Mouse (Mus musculus): ENCODE results near the gene Klhdc7a.
"Not testable (repeated sequence)": the region's sequence is repeated elsewhere in the genome, so short reads cannot be mapped to it uniquely, and the experiment has no call there.

Gene Klhdc7a

DNA sequence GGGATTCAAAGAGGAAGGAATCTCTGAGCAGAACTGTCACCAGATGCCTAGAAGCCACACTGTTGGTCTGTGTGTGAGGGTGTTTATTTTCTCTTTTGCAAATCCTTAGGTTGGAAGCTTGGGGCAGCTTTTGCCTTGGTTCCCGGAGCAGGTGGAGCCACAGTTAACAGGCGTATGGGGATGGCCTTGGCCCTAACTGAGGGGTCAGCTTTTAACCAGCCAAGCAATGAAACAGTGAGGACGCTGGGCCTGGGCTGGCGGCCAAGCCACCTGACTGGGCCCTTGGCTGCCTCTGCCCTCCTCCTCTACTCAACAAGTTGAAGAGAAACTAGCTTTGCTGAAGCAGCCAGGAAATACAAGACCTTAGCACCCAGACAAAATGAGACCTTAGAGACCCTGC, at the start of gene Klhdc7a:
Gene Klhdc7a (minus strand): TSS at position 105 of the 400 bp plus-strand sequence.
- DNase-seq = no peak

- no peak for DNase-seq
Measured at GRCm38 (mm10) chr4:140015916-140016315, 48.1 kb upstream of the Klhdc7a start.

DNA sequence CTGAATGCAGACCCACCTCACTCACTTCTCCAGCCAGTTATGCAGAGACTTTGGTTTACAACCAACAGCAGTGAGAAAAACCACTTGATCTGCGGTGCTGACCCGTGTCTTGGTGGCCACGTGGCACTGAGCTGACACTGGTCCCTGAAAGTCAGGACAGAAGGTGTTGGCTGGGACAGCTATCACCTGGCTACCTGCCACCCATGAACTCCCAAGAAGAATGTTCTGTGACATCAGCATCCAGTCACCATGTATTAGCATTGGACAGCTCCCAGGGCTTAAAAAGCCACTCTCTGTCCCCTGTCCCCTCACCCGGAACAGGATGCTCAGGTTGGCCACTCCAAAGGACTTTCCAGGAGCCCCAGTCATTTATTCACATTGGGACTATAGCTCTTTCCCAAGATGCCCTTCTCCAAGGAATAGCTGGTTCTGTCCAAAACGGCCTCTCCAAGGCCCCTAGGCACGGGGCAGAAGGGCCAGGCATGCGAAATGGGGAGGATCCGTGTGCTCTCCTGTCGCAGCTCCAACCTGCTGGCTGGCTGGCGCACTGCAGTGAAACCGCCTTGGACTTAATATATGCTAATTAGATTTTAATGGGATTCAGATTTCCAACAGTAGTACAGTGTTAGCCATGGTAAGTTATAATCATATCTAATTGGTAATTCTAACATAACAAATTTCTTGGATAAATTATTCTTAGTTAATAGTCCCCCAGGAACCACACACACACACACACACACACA, 43.1 kb upstream of the Klhdc7a start:
- DNase-seq = no peak

DNA sequence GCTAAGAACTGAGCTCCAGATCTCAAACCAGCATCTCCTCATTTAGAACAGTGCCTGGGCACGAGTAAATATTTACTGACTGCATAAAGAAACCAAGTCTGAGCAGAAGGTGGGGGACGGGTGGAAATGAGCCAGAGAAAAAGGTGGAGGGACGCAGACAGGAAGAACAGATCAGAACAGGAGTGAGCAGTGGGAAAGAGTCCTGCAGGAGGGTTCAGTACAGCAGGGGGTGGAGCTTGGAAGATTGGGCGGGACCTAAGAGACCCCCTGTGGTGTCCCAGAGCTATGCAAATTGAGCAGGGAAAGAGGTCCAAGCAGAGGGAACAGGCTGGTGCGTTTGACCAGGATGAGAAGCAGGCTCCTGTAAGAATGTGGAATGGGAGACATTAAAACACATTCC, 37.1 kb upstream of the Klhdc7a start:
- DNase-seq = no peak

DNA sequence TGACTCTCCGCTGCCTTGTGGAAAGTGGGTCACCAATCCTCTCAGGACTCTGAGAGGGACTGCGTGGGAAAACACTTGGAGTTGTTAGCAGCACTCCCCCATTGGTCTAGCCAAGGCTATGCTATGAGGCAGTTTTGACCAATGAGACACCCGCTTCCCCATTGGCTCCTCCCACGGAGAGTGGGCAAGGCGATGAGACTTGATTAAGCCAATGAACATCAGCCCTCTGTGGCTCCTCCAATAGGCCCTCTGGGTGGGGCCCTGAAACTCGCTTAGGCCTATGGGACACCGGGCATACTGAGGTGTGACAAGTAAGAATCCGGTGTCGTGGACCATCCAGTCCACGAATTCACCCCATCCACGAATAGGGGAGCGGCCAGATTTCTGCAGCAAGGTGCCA, 36.3 kb upstream of the Klhdc7a start:
- DNase-seq = no peak

GRCm38 (mm10) chr4:140002069-140002468, 34.2 kb upstream of the Klhdc7a start:
- no peak for DNase-seq

GRCm38 (mm10) chr4:140000911-140001310, 33.1 kb upstream of the Klhdc7a start:
- no peak for DNase-seq

- DNase-seq = no peak
Measured at GRCm38 (mm10) chr4:139999033-139999432, 31.2 kb upstream of the Klhdc7a start.

DNA sequence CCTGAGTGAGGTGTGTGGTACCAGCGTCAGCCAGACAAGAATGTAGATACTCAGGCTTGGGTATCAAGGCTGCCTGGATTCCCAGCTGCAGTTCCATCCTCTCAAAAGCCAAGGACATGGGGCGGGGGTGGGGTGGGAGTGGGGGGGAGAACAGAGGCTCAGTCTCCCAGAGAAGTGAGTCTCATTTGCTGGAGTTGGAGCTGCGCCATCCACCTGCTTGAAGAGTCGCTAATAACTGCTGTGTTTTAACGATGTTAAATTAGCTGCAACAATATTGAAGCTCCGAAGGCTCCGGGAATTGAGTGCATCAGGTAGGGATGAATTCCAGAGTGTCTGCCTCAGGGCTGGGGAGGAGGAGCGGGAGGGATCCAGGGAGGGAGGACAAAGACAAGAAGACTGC, 27.8 kb upstream of the Klhdc7a start:
- no peak for DNase-seq

DNA sequence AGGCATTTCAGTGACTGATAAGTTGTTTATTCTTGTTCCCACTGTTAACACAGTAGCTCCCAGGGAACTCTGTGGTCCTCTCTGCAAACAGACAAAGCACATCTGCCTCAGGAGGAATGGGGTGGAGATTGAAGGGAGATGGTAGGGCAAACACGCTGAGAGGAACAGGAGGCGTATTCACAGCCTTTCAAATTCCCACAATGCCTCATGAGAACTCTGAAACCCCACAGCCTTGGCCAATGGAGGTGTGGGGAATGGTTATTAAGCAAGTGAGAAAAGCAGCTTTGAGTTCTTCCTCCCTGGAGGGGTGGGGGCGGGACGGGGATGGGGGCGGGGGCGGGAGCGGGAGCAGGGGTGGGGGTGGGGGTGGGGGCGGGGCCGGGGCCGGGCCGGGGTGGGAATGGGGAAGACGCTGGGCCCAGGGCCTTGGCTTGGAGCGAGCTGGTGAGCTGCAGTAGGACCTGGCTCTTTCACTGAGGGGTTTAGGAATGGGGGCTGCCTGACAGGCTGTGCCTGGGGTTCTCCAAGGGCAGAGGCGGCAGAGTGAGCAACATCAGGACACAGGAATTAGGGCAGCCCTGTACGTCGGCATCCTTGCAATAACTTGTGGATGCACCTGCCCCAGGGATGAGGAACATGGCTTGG, 25.4 kb upstream of the Klhdc7a start:
- DNase-seq = no peak

GRCm38 (mm10) chr4:139986913-139987312, 19.1 kb upstream of the Klhdc7a start:
- no peak for DNase-seq

DNA sequence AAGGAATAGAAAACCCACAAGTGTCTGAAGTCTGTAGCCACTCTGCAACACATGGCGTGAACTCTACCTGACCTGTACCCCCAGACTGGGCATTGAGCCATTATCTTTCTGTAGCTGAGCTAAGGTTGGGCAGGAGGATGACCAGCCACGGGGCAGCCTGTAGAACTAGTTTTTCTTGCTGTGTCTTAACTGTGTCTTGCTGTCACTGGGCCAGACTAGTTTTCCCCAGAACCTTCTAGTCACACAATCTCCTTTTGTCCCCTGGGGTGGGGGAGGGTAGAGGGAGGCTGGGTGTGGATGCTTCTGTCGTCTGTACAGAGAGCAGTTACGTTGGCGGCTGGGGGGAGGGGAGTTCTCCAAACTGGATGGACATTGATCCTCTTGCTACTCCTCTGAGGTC, 10.9 kb upstream of the Klhdc7a start:
- no peak for DNase-seq

DNA sequence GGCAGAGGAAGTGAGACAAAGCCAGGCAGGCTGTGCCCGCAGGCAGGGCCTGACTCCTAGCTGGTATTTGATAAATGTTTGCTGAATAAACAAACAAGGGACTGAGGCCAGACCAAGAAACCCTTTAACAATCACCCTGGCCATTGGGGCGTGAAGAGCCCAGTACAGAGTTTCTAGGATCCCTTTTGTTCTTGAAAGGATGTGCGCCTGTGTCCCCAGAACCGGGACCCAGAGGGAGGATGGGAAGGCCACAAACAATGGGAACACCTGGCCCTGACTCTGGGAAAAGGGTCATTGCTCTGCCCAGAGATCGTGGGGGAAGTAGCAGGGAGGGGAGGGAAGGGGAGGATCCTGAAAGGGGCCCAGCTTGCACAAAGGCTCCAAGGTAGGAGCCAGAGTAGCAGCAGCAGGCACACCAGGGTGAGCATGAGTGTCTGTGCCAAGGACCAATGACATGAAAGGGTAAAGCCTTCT, 9.5 kb upstream of the Klhdc7a start:
- no peak for DNase-seq

GRCm38 (mm10) chr4:139974506-139974905, 6.7 kb upstream of the Klhdc7a start:
- no peak for DNase-seq

DNA sequence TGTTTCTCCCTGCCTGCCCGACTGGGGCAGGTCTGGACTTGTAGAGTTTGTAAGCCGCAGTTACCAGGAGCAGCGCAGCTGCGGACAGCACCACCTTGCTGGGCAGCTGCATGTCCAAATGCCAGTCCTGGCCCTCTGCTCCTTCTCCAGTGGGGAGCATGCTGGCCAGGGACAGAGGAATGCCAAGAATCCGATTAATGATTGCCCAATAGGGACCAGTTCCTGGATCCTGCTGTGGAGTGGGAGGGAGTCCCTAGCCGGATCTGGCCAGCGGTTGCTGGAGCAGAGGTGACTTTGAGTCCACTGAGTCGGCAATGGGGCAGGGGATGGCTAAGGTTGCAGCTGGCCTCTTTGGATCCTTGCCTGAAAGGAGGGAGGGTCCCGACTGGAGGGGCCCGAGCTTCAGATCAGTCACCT, 343 bp downstream of the Klhdc7a start:
- DNase-seq = no peak

DNA sequence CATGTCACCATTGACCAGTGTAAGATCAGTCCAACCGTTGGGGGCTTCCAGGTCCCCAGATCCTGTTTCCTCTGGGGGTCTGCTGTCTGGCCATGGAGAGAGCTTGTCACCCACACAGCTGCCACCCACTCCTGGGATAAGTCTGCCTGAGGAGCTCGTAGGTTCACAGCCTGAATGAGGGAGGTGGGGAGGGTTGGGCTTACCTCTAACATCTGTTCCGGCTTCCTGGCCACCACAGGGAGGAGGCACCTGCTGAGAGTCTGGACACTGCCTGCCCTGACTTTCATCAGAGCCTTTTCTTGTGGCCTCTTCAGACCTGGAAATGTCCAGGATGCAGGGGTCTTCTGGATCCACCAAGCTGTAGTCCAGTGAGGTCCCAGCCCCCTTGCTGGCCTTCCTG, 845 bp downstream of the Klhdc7a start:
- no peak for DNase-seq

DNA sequence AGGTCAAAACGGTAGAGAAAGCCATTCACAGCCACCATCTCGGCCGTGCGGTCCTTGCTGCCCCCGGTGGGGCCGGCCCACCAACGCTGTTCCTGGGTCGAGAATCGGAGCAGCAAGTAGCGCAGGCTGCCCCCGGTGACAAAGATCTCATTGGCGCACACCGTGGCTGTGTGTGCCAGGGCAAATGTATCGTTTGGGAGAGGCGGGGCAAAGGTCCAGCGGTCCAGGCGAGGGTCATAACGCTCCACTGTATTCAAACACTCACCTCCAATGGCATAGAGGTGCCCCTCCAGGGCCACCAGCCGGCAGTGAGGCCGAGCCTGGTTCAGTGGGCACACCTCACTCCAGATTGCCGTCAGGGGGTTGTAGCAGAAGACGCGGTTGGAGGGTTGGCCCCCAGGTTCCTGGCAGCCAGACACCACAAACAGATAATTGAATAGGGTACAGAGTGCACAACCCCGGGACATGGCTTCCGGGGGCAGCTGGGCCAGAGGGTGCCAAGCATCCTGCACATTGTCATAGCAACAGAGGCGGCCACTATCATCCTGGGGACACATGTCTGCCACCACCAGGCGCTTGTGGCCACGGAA, 2.1 kb downstream of the Klhdc7a start:
- DNase-seq = no peak

DNA sequence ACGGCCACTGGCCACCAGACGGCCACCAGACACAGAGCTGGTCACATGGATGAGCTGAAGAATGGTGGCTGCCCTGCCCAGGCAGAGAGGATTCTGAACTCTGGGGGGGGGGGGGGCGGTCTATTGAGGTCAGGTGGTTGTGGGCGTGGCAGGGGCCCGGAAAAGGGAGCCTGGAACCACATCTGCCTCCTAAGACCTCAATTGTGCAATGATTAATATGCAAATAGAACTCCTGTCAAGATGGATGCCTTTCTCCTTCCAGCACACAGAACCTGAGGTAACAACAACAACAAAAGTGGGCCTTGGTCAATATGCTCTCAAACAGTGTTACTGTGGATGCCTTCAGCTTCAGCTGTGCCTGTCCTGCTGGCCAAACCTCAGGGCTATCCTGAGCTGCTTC, 3.4 kb downstream of the Klhdc7a start:
- no peak for DNase-seq

- no peak for DNase-seq
Measured at GRCm38 (mm10) chr4:139963911-139964310, 3.9 kb downstream of the Klhdc7a start.

- DNase-seq = no peak
Measured at GRCm38 (mm10) chr4:139963059-139963458, 4.8 kb downstream of the Klhdc7a start.

DNA sequence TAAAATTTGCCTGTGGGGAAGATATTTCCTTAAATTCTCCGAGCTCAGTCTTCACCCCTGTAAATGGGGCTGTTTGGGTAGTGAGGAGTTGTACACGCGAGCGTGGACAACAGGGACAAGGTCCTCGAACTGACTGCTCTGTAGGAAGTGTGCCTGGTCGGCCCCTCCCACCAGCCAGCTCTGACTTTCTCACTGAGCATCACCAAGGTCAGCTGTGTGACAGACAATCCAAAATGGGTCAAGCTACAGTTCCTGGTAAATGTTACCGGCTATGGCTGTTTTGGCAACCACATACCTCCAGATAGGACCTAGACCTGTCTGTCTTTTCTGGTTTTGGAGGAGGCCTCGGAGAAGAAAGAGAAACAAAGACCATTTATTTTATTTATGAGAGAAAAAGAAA, 6.0 kb downstream of the Klhdc7a start:
- no peak for DNase-seq

DNA sequence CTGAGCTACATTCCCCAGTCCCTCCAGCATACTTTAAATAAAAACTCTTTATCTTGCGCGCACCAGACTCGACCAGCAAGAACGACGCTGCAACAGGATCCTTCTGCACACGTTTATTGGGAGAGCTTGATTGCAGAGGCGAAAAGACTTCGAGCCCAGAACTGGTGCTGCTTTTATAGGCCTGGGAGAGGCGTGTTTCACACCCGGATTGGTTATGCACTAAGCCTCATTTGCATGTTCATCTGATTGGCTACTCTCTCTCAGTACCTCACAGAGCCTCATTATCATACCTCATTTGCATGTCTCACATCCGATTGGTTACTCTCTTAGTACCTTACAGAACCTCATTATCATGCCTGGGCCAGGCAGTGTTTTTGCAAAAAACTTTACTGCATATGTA, 6.5 kb downstream of the Klhdc7a start:
- DNase-seq = not testable (repeated sequence)

GRCm38 (mm10) chr4:139960724-139961315, 7.0 kb downstream of the Klhdc7a start:
- DNase-seq = no peak
